Mouse (Mus musculus) spleen, adult 2 months (tissue): Measurements from ENCODE around the gene Cish. TPM values are rescaled to one million over a fixed set of nuclear protein-coding genes. Genes with fewer than 3 reads are reported as not detected.

ENCODE experiments used
- DNase-seq, 2 experiments: peaks; one replicate each; pipeline versions ENCODE4 v3.0.0 to v3.0.0-alpha.2; 2012 to 2021; ENCODE audit warnings: low spot score in 2 of 2, low read depth in 1 of 2
- H3K27ac ChIP-seq: fragments of 200-500 bp; 2 replicates; pipeline ENCODE4 v1.5.1; 2012; ENCODE audit warnings: low read length, inconsistent platforms; ENCODE audit not compliant: insufficient read depth
- H3K27me3 ChIP-seq: fragments of 200-500 bp; 2 replicates; pipeline ENCODE4 v1.6.1; 2012; ENCODE audit warnings: mild to moderate bottlenecking, moderate library complexity, low read length, inconsistent platforms; ENCODE audit not compliant: control insufficient read depth, insufficient read depth
- H3K36me3 ChIP-seq: fragments of 200-500 bp; 2 replicates; pipeline ENCODE4 v1.6.1; 2012; ENCODE audit warnings: mild to moderate bottlenecking, low read length, inconsistent platforms; ENCODE audit not compliant: control insufficient read depth, insufficient read depth
- H3K4me1 ChIP-seq: fragments of 200-500 bp; 2 replicates; pipeline ENCODE4 v1.6.1; 2011; ENCODE audit warnings: inconsistent platforms; ENCODE audit not compliant: control insufficient read depth, insufficient read depth, insufficient read length
- H3K4me3 ChIP-seq: fragments of 200-500 bp; 2 replicates; pipeline ENCODE4 v1.5.1; 2011; ENCODE audit warnings: mild to moderate bottlenecking, inconsistent platforms; ENCODE audit not compliant: insufficient read depth, insufficient read length; ENCODE audit errors: extremely low read depth
- CTCF ChIP-seq: fragments of 200-500 bp; IDR thresholded peaks from 2 replicates; pipeline ENCODE4 v1.5.1; 2011; ENCODE audit warnings: mild to moderate bottlenecking, inconsistent platforms; ENCODE audit not compliant: insufficient read depth, insufficient read length, insufficient replicate concordance; ENCODE audit errors: extremely low read depth
- POLR2A ChIP-seq: fragments of 200-500 bp; IDR thresholded peaks from 2 replicates; pipeline ENCODE4 v1.6.1; 2011; ENCODE audit warnings: low read depth, low read length, inconsistent platforms
- WGBS: fragments of 180-500 bp; shearing (Covaris S2); methylation state at CpG from one replicate; pipeline ENCODE4 v1.1.7; 2018; 5-methylcytosine and 5-hydroxymethylcytosine counted together
- polyA plus RNA-seq: library from polyadenylated mRNA; depleted of rRNA; stranded (reverse); fragments of >200 nt; gene quantifications from 2 replicates; pipeline ENCODE4 v1.2.3, GENCODE M21; 2012

The Cish gene
- polyA plus RNA-seq, 1 experiment = 9.3 TPM

- Histone ChIP-seq H3K4me3 (peak within 1 kb of the TSS; percentile 73), H3K27me3 (no peaks in the 10 kb centered on the region), H3K27ac (no peak within 1 kb of the TSS), H3K36me3 (no peaks in the 10 kb centered on the region), H3K4me1 (peaks cover 2% of the 10 kb centered on the region; the same call in 1 of the 2 replicates)
- DNase-seq = peak; percentile 85 to 92
- WGBS = 2% methylated on average over 34 of the region's 34 CpGs
- no peak for TF ChIP-seq CTCF
- no peak for TF ChIP-seq POLR2A
These were observed 44.5 kb downstream of the Cish start, which contains the start of gene 6430571L13Rik for GRCm38 (mm10) chr9:107340267-107340859. TSS of gene 6430571L13Rik (plus strand) at chr9:107340602.

- Histone ChIP-seq H3K27me3 (no peaks in the 10 kb centered on the region), H3K36me3 (no peaks in the 10 kb centered on the region), H3K4me1 (no peaks in the 10 kb centered on the region), H3K27ac (no peak overlapping the region), H3K4me3 (peak overlapping the region; percentile 73)
- 51% methylated on average over 12 of the region's 12 CpGs for WGBS
- DNase-seq = no peak
- TF ChIP-seq POLR2A = no peak
- no peak for TF ChIP-seq CTCF
These were observed 45.3 kb downstream of the Cish start for GRCm38 (mm10) chr9:107340911-107341645.

- no peaks in the 10 kb centered on the region for H3K4me1 ChIP-seq
- TF ChIP-seq CTCF (no peak), POLR2A (no peak)
- no peak for DNase-seq
- no peak overlapping the region for H3K27ac ChIP-seq
- no peak overlapping the region for H3K4me3 ChIP-seq
- H3K36me3 ChIP-seq = no peaks in the 10 kb centered on the region
- H3K27me3 ChIP-seq = no peaks in the 10 kb centered on the region
- WGBS = 61% methylated on average over 11 of the region's 11 CpGs
These were observed 46.4 kb downstream of the Cish start for GRCm38 (mm10) chr9:107342201-107342709.

GRCm38 (mm10) chr9:107343146-107343943, 47.5 kb downstream of the Cish start:
- H3K27me3 ChIP-seq = no peaks in the 10 kb centered on the region
- no peak overlapping the region for H3K4me3 ChIP-seq
- H3K36me3 ChIP-seq = no peaks in the 10 kb centered on the region
- no peaks in the 10 kb centered on the region for H3K4me1 ChIP-seq
- H3K27ac ChIP-seq = no peak overlapping the region
- no peak for DNase-seq
- WGBS = 86% methylated on average over 8 of the region's 8 CpGs
- no peak for TF ChIP-seq CTCF
- TF ChIP-seq POLR2A = no peak

- H3K27me3 ChIP-seq = no peaks in the 10 kb centered on the region
- no peak for TF ChIP-seq CTCF
- no peak for TF ChIP-seq POLR2A
- no peak for DNase-seq
- H3K4me1 ChIP-seq = no peaks in the 10 kb centered on the region
- WGBS = 86% methylated on average over 6 of the region's 6 CpGs
- H3K36me3 ChIP-seq = no peaks in the 10 kb centered on the region
- H3K4me3 ChIP-seq = no peak overlapping the region
- H3K27ac ChIP-seq = no peak overlapping the region
These were observed 48.2 kb downstream of the Cish start for GRCm38 (mm10) chr9:107344027-107344426.

- WGBS = 92% methylated on average over 8 of the region's 8 CpGs
- Histone ChIP-seq H3K27ac (no peak overlapping the region), H3K36me3 (no peaks in the 10 kb centered on the region), H3K4me1 (no peaks in the 10 kb centered on the region), H3K27me3 (no peaks in the 10 kb centered on the region), H3K4me3 (no peak overlapping the region)
- TF ChIP-seq CTCF = no peak
- TF ChIP-seq POLR2A = no peak
- no peak for DNase-seq
These were observed 50.3 kb downstream of the Cish start for GRCm38 (mm10) chr9:107346081-107346480.
